Mouse (Mus musculus) mesoderm, embryonic 11.5 days (tissue): ENCODE measurements around the gene Cdkn2aipnl.

Experiments
- DNase-seq: peaks from one replicate; pipeline ENCODE4 v3.0.0-alpha.2; 2012; ENCODE audit warnings: low read depth, low spot score

Gene Cdkn2aipnl

DNA sequence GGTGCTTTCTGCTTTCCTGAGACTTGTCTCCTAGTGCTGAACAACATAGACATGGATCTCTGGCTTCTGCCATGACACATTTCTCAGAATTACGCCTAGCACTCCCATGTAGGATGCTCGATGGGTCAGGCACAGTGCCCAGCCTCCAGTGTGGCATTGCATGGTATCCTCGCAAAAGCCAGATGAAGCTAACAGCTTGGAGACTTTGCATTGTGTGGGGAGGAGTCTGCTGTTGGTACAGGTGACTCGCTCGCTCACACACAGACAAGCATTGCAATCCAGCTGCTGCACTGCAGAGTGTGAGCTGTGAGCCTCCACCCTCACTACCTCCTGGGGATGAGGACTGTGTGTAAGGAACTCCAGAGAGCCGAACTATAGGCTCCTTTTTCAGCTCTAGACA is 21.3 kb upstream of the Cdkn2aipnl start:
- no peak for DNase-seq

DNA sequence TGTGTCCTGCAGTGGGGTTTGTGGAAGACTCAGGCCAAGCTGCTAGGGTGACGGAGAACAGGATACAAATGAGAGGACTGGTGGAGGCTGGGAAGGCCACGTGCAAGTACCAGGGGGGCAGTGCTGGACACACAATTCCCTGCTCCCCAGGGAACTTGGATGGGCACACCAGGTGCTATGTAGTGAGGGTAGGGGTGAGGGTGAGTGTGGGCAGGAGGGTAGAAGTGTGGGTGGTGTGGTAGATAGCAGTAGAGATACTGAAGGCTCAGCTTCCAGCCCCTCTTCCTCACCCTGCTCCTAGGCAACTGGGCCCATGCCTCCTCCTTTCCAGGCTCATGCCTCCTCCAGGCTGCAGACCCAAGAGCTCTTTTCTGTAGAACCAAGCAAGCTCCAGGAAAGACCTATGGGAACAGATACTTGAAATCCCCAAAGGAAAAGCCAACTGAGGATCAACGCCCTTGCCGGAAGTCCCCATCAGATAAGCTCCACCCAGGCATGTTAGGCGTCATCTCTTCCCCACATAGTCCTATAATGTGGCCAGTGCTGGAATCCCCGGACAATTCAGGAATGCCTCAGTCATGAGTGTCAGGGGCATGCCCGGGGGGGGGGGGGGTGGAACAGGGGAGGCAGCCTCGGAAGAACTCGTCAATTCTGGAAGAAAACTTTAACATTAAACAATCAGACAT is 18.2 kb upstream of the Cdkn2aipnl start:
- no peak for DNase-seq

DNA sequence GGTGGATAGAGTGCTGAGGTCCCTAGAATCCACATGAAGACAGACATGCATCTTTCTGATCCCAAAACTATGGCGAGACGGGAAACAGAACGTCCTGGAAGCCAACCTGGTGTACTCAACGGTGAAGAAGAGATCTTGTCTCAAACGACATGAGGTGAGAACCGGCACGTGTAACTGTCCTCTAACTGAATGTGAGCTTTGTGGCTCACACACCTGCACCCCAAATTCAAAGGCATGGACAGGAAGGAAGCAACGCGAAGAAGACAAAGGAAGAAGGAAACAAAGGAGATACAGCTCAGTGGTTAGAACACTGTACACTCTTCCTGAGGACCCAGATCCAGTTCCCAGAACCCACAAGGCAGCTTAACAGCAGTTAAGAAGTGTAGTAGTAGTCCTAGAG is 17.5 kb upstream of the Cdkn2aipnl start:
- DNase-seq: no peak

DNA sequence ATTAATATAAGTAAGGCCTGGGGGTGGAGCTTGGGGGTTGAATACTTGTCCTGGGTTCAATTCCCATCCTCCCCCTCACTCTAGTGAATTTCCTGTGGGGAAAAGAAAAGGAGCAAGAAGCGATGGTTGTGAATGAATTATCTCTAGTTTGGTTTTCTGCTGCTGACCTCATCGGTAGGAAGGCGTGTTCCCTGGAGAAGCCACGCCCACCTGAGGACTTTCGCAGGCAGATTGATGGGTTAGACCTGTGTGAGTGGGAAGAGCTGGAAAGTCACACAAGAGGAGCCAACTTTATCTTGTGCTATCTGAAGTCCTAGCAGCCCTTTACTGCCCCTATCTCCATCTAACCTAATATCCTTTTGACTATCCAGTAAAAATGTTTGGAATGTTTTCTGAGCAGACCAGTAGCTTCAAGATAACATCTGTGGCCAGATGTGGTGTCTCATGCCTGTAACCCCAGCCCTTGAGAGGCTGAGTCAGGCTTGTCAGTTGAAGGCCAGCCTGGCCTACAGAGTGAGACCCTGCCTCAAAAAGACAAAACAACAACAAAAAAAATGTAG is 15.5 kb upstream of the Cdkn2aipnl start:
- no peak for DNase-seq

- no peak for DNase-seq
Measured at GRCm38 (mm10) chr11:51956112-51956511, 11.3 kb upstream of the Cdkn2aipnl start.

DNA sequence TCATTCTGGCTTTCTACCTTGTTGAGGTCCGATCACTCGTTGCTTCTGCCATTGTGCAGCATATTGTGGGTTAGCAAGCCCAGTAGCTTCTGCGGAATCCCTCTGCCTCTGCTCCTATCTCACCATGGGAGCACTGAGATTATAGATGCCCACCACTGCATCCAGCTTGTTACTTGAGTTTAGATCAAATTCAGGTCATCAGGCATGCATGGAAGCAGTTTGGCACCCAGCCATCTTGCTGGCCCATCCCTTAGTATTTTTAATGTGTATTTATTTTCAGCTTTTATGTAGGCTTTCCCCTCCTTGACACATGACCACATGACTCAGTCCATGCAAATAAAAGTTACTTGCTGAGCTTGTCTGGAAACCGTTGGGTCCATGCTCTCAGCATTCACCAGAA is 9.7 kb upstream of the Cdkn2aipnl start:
- no peak for DNase-seq

DNA sequence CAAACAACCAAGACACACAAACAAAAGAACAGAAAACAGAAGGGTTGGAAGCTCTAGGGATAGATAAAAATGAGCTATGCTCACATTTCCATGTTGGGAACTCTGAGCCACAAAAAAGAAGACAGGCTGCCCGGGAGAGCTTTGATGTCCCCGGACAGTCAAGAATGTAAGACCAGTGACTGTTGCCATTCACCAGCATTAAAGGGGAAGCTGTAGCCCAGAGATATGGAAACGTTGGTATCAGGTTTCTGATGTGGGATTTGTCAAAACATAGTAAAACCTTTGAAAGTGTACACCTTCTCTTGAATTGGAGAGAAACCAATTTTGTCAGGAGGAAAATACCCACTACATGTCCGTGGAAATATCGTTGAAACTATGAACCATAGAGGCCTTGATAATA is 8.0 kb upstream of the Cdkn2aipnl start:
- DNase-seq: no peak

DNA sequence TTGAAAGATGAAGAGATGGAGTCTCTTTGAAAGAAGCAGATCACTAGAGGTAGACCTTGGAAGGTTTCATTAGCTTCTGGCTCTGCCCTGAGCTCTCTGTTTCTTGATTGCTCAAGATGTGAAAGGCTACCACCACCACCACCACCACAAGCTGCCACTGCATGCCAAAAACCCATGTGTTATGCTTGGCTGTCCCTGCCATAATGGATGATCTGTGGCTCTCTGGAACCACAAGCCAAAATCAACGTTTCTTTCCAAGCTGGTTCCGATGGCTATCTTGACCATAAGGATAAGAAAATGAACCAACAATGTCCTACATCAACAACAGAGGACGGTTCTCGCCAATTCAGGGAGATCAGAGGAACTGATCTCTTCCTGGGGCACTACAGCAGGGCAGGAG is 7.4 kb upstream of the Cdkn2aipnl start:
- no peak for DNase-seq

GRCm38 (mm10) chr11:51960967-51961471 is 6.4 kb upstream of the Cdkn2aipnl start:
- DNase-seq: no peak

- DNase-seq: no peak
Measured at GRCm38 (mm10) chr11:51961761-51962160, 5.7 kb upstream of the Cdkn2aipnl start.

DNA sequence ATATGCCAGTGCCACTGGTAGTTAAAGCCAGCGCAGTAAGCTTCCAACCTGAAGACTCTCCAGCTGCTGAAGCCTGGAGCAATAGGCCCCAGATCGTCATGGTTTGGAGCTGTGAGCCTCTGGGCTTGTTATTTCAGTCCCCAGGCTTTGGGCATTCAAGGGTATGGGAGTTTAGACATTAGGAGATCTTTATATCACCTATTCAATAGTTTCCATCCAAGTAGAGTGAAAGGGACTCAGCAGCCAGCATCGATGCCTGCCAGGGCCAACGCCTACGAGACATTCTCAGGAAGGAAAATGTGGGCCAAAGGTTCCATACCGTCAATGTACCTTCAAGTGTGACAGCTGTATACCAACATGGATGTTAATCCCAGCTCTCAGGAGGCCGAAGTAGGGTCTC is 5.2 kb upstream of the Cdkn2aipnl start:
- no peak for DNase-seq

DNA sequence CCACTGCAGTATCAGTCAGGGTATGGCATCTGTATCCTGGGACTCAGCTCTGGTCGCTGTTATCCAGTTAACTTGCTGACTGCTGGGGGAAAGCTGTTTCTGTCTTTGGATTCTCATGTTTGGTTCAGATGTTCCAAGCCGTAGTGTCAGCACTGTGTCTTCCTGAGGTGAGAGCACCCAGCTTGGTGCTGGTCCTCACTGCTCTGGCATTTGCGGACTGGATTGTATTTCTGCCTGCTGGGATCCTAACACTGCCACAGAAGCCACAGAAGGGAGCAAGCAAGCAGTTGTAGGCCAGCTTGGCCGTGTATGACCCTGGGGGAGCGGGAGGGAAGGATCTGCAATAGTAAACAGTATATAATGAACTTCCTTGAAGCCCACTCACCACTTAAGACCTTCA is 810 bp upstream of the Cdkn2aipnl start:
- no peak for DNase-seq

DNA sequence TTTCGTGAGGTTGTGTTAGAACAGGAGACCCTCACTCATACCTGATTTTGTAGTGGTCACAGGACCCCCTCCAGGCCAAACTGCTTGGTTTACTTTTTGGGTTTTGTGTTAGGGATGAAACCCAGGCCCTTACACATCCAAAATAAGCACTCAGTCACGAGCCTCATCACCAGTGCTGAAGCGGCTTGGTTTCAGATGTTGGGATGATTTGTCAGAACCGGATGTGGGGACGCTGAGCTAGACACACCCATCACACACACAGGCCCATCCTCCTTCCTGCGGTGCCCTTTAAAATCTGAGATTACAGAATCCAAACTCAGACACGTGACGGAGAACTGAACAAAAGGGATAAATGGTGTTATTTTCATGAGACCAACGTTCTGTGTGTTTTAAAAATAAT is 1.4 kb downstream of the Cdkn2aipnl start:
- no peak for DNase-seq

GRCm38 (mm10) chr11:51969511-51969910 is 2.0 kb downstream of the Cdkn2aipnl start:
- no peak for DNase-seq

- DNase-seq: no peak
Measured at GRCm38 (mm10) chr11:51971644-51972043, 4.2 kb downstream of the Cdkn2aipnl start.

DNA sequence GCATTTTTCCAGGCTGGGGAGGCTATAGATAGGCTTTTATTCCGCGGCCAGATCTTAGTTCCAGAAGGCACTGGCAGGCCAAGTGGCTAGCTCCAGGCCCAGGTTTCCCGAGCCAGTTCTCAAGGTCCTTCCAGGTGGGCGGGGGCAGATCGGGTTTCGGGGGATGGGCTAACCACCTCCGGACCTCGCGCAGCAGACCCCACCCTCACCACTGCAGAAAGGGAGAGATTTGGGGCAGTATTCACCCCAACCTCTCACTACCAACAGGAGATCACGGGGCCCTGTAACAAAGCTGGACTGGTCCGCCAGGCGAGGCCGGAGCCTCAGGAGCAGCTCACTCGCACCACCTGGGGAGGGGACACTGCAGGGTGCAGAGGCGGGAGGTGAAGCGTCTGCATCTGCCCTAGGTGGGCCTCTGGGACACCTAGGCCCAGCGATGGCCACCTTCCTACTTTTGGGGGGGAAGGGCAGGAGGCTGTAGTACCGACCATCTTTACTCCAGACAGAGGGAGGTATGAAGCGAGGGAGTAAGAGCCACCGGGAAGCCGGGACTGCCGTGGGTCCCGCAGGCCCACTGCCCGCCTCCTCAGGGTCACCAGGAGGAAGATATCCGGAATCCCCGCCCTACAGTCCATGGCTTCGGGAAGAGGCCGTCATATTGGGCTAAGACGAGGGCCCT is 32.3 kb downstream of the Cdkn2aipnl start:
- peak; percentile 71 for DNase-seq

- peak; percentile 98 for DNase-seq
Measured at GRCm38 (mm10) chr11:52000290-52000962, 33.0 kb downstream of the Cdkn2aipnl start, which contains the start of gene Ube2b. TSS of gene Ube2b (minus strand) at chr11:52000762.

- DNase-seq: no peak
Measured at GRCm38 (mm10) chr11:52001341-52001740, 33.9 kb downstream of the Cdkn2aipnl start.

DNA sequence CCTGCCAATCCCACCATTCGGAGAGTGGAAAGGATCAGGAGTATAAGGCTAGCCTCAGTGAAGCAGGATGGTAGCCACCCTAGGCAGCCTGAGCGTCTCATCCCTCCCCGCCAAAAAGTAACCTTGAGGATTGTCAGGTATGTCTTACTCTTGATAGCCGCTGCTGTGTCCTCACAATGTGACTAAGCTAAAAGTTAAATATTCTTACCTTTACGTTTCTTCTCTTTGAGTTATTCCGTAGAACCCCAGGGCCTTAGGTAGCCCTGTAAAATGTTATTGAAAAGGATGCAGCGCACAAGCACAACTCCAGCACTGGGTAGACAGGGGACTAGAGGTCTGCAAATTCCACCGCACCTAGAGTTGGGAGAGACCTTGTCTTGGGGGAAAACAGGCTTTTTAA is 34.4 kb downstream of the Cdkn2aipnl start:
- DNase-seq: no peak

GRCm38 (mm10) chr11:52002842-52003504 is 35.5 kb downstream of the Cdkn2aipnl start:
- no peak for DNase-seq

DNA sequence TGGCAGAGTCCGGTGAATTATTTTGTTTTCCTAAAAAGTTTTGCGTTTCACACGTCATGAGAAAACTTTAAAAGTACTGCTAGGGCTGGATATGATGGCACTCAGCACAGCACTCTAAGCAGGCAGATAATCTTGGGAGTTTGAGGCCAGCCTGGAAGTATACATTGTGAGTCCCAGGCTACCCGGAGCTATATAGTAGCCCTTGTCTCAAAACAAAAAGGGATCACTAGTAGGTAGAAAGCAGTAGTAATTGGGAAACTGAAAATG is 36.0 kb downstream of the Cdkn2aipnl start:
- no peak for DNase-seq
